Mouse (Mus musculus) gastrocnemius, postnatal 14 days (tissue): ENCODE measurements around the gene Slc10a7. TPM values are rescaled to one million over a fixed set of nuclear protein-coding genes. Genes with fewer than 3 reads are reported as not detected.

Experiments
- DNase-seq: peaks from one replicate; pipeline ENCODE4 v3.0.0; 2021; ENCODE audit warnings: mixed read lengths
- intact Hi-C: fragments of 180-260 bp; cut with DNase I; formaldehyde crosslinking; loops from one replicate; pipeline ENCODE4 v1.15.1; 2025; ENCODE audit warnings: low total_unique reads
- total RNA-seq, 2 experiments: library from RNA; stranded (reverse); gene quantifications; 2 replicates each; pipeline ENCODE4 v1.2.3; 2021

The Slc10a7 gene
- total RNA-seq, 2 experiments from 2014 or later = 5.3 to 6.3 TPM

- intact Hi-C loops = no loop called here
- no peak for DNase-seq
These were observed 210.3 kb downstream of the Slc10a7 start for GRCm38 (mm10) chr8:78719279-78720040.

DNA sequence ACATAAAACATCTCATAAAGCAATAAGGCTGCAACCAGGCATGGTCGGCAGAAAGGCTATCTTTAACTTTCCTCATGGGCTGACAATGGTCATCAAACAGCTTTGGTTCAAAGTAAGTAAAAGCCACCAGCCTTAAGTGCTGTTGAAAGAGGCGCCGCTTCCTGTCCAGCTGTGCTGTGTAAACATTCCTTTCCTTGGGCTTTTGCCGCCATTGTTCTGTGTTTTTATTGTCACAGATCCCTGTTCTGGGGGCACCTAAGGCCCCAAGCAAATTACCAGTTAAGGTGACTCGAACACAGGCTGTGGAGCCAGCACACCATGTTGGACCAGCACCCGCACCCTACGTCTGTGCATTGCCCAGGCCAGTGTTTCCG is 210.9 kb downstream of the Slc10a7 start:
- DNase-seq = no peak
- intact Hi-C loops = no loop called here

DNA sequence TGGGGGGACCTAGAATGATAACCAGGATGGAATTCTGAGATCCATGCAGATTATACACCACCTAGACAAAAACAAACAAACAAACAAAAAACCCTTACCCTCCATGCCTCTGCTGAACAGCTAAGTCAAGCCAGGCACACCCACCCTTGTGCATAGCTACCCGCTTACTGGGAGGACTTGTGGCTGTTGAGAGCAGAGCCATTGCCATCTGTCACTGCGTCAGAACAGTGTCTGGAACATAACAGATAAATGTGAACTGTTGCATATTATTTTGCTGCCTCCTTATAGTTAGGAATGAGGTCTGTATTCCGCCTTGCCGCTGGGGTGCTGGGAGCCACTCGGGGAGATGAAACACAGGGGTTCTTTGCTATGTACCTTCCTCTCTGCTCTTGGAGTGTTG is 212.4 kb downstream of the Slc10a7 start:
- intact Hi-C loops = no loop called here
- no peak for DNase-seq

DNA sequence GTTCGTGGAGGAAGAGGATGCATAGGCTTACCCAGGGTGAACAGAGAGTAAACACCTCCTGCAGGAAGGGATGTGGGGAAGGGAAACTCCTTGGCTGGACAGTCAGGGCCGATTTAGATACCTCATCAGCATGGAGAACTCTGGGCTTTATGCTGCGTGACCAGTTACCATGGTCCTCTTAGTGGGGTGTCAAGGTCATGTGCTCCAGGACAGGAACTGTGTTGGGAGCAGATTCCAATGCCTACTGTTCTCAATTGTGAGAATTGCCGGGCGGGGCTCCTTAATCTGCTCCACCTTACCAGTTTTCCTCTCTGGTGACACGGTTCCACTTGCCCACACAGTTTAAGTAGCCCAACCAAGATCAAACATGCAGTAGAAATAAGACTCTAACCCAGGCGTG is 213.1 kb downstream of the Slc10a7 start:
- intact Hi-C loops = no loop called here
- DNase-seq = no peak

- DNase-seq = no peak
- intact Hi-C loops = no loop called here
These were observed 215.7 kb downstream of the Slc10a7 start for GRCm38 (mm10) chr8:78724832-78725231.

DNA sequence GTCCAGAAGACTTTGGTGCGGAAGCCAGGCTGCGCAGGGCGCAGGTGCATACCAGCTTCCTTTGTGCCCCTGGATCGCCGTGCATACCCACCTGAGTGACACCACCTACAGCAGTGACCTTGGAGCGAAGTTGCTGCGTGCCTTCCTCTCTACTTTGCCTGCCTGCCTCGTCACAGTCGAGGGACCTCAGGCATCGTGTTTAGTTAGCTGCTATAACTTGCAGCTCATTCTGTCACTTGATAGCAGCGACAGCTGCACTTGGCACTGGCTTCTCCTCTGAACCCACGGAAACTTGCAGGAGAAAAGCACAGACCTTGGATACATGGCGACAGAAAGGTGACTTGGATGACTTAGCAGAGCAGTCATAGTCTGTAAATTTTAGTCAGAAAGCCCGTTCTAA is 219.1 kb downstream of the Slc10a7 start:
- intact Hi-C loops = no loop called here
- DNase-seq = no peak

DNA sequence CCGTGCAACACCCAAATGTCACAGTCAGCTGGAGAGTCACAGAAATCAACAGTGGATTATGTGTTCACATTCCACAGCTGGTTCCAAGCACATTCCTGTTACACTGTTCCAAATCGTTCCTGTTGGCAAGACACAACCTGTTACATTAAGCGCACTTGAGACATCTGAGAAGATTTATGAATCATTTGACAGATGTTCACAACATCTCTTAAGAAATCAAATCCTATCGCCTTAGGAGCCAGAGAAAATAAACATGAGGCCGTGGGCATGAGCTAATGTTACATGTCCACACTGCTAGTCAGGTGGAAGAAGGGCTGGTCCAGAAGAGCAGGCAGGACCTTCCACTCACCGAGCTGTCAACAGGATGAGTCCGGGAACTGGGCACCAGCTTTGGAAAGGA is 223.3 kb downstream of the Slc10a7 start:
- intact Hi-C loops = no loop called here
- peak; percentile 26 for DNase-seq

- DNase-seq = peak; percentile 27
- intact Hi-C loops = no loop called here
These were observed 223.9 kb downstream of the Slc10a7 start for GRCm38 (mm10) chr8:78732995-78733512.

DNA sequence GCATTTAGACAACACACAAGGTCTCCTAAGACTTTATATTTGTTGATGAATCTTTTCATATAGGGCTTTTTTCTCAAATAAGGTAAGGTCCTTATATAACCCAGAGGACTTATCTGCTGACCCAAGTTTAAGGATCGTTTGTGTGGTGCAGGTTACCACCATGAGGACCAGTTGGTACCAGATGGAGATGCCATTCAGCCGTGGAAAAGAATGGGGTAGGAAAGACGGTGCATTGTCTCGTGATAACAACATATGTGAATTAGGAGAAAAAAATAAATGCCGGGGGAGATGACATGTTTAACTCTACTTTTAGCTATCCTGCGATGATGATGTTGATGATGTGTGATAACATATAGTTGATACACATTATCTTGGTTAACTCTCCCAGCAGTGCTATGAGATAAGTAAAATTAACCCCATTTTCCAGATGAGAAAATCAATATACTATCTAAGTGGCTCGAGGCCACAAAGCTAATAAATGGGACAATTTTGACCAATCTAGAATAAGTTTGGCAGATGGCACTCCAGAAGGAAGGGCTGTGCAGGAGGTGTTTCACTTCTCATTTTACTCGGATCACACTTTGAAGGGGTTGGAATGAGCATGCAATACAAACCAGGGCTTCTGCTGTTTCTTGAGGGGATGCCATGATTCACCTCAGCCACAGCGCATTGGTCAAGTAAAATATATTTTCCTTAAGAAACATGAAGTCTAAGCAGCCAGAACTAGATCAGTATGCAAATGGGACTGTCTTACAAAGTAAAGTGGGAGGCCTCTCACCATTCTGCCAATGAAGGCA is 225.8 kb downstream of the Slc10a7 start:
- intact Hi-C loops = no loop called here
- no peak for DNase-seq

DNA sequence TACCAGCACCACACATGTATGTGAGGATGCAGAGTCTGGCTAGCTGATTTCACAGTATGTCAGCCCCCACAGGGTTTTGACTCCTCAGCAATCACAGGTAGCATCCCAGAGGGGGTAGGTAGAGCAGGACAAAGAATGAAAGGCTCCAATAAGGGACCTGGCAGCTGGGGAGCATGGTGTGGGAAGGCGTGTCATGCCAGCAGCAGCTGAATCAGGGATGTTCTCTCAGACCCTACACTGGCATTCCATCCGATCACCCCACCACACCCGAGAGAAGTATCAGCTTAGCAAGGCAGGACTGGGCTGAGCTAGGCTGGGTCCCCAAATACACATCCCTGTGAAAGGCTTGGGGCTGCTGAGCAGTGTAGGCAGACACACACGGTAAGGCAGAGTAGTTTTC is 229.2 kb downstream of the Slc10a7 start:
- intact Hi-C loops = no loop called here
- DNase-seq = no peak

GRCm38 (mm10) chr8:78740936-78741335 is 231.8 kb downstream of the Slc10a7 start:
- intact Hi-C loops = loop anchor here (10.0 kb wide), 1 partner anchor 676 kb away; no protein-coding TSS in a partner anchor
- no peak for DNase-seq

GRCm38 (mm10) chr8:78741496-78741895 is 232.3 kb downstream of the Slc10a7 start:
- intact Hi-C loops = loop anchor here (10.0 kb wide), 1 partner anchor 677 kb away; no protein-coding TSS in a partner anchor

GRCm38 (mm10) chr8:78741965-78742364 is 232.8 kb downstream of the Slc10a7 start:
- DNase-seq = no peak
- intact Hi-C loops = loop anchor here (10.0 kb wide), 1 partner anchor 677 kb away; no protein-coding TSS in a partner anchor

More at GRCm38 (mm10) chr8:78741496-78741895, 232.3 kb downstream of the Slc10a7 start:
- DNase-seq = no peak

GRCm38 (mm10) chr8:78742453-78742852 is 233.3 kb downstream of the Slc10a7 start:
- peak; percentile 92 for DNase-seq
- intact Hi-C loops = loop anchor here (10.0 kb wide), 1 partner anchor 678 kb away; no protein-coding TSS in a partner anchor

- intact Hi-C loops = loop anchor here (5.0 to 10.0 kb wide), 2 partner anchors 510 to 682 kb away; no protein-coding TSS in a partner anchor
- DNase-seq = no peak
These were observed 237.9 kb downstream of the Slc10a7 start for GRCm38 (mm10) chr8:78747052-78747451.

- intact Hi-C loops = loop anchor here (5.0 to 10.0 kb wide), 2 partner anchors 511 to 684 kb away; no protein-coding TSS in a partner anchor
These were observed 239.6 kb downstream of the Slc10a7 start for GRCm38 (mm10) chr8:78748701-78749100.

DNA sequence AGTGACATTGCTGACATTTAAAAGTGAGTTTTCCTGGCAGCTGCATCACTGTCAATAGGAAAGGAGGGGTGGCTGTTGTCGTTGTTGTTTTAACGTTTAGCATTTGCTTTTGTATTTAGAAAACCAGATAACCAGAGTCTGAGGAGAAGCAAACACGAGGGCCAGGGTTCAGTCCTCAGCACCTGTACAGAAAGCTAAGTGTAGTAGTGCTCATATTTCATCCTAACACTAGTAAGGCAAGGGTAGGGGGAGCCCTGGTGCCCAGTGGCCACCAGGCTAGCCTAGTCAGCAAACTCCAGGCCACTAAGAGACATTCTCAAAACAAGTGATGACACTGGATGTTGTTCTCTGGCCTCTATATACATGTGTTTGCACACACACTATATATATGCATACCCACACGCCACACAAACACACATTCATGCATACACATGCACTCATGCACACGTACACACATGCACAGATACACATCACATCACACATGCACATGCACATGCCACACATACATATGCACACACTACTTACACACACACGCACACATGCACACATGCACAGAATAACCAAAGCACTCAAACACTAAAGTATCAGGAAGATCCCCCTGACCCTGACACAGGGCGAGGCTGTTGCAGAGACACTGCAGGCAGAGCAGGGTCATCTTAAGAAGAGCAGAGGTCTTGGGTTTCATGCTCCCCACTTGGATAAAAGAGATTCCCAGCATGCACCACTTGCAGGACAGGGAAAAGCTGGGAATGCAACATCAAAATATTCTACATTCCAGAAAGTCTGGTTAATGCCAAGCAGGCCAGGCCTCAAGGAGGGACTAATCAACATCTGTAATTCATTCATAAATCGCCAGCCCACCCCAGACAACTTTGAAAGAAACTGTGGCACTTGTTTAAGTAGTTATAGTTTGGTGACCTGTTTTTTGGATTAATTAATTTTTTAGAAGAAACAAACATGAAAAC is 241.0 kb downstream of the Slc10a7 start:
- intact Hi-C loops = loop anchor here (5.0 to 10.0 kb wide), 2 partner anchors 513 to 685 kb away; no protein-coding TSS in a partner anchor
- no peak for DNase-seq

More at GRCm38 (mm10) chr8:78748701-78749100, 239.6 kb downstream of the Slc10a7 start:
- no peak for DNase-seq

- intact Hi-C loops = no loop called here
- no peak for DNase-seq
These were observed 242.0 kb downstream of the Slc10a7 start for GRCm38 (mm10) chr8:78751151-78751550.

DNA sequence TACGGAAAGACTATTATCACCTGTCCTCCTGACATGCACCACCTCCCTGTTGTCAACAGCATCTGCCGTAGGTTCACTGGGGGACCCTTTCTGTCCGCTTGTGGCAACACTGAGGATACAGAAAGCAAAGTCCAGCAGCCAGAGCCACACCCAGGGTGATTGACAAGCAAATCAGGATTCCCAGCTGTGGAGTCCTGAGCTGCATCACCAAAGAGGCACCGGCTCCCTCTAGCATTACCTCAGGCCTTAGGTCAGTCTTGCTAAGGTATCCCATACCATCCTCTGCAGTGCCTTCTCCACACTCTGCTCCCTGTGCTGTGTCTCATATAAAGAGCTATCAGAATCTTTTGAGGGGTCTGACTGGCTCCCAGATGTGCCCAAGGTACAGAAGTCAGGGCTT is 245.8 kb downstream of the Slc10a7 start:
- intact Hi-C loops = no loop called here
- no peak for DNase-seq
